Mouse (Mus musculus) spleen, adult 18-20 months (tissue): ENCODE measurements around the gene Oas1f.
"Not testable (repeated sequence)": the region's sequence is repeated elsewhere in the genome, so short reads cannot be mapped to it uniquely, and the experiment has no call there.

Source experiments
- DNase-seq, 2 experiments: peaks; one replicate each; pipeline ENCODE4 v3.0.0; 2022; ENCODE audit warnings: mixed read lengths in 2 of 2

Gene Oas1f

DNA sequence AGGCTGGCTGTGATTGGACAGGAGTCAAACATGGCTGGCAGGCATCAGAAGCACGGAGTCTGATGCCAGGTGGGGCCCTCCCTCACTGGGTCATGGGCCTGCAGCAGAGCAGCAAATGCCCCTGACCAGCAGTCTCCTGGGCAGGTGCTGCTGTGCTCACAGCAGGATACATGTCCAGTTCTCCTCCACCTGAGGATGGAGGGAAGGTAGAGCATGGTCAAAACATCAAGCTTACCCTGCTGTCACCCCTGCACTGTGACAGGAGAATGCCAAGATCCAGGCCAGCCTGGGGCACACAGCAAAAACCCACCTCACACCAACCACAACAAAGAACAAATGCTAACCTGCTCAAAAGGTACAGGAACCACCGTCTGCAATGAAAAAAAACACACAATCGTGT lies 29.7 kb downstream of the Oas1f start:
- not testable (repeated sequence) for DNase-seq

GRCm38 (mm10) chr5:120877407-120877806 lies 30.2 kb downstream of the Oas1f start:
- DNase-seq = not testable (repeated sequence)

- not testable (repeated sequence) for DNase-seq
Observed at GRCm38 (mm10) chr5:120878803-120879202, 31.6 kb downstream of the Oas1f start.

DNA sequence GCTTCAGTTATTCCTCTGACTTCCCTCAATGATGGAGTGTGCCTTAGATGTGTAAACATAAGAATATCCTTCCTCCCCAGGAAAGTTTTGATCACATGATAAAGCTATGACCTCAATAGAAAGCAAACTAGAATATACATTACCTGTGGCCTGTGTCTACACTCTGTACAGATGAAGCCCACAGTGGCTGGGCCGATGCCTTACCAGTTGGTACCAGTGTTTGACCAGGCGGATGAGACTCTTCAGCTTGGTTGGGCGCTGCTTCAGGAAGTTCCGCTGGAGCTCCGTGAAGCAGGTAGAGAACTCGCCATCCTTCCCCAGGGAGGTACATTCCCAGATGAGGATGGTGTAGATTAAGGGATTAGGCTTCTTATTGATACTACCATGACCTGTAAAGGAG lies 34.5 kb downstream of the Oas1f start:
- DNase-seq = not testable (repeated sequence)

- not testable (repeated sequence) for DNase-seq
Observed at GRCm38 (mm10) chr5:120887413-120887812, 40.2 kb downstream of the Oas1f start, which contains the start of gene Oas1g. Gene Oas1g, minus strand, starts transcription at chr5:120887613.

DNA sequence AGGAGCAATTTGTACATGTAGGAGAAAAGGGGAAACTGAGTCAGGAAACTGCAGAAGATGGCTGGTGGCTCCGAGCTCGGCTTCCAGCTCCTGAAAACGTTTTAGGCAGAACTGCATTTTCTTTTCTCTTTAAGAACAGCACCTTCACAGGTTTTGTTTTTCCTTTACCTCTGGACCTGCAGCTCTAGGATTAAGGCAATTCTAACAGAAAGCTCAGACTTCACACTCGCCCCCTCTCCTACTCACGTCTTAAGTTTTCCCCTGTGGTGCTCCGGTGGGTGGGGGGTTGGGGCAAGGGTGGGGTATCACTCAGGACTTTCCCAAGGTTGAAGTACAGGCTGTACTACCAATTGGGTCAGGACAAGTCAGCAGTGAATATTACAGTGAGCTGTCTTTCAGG lies 40.7 kb downstream of the Oas1f start:
- no peak for DNase-seq

DNA sequence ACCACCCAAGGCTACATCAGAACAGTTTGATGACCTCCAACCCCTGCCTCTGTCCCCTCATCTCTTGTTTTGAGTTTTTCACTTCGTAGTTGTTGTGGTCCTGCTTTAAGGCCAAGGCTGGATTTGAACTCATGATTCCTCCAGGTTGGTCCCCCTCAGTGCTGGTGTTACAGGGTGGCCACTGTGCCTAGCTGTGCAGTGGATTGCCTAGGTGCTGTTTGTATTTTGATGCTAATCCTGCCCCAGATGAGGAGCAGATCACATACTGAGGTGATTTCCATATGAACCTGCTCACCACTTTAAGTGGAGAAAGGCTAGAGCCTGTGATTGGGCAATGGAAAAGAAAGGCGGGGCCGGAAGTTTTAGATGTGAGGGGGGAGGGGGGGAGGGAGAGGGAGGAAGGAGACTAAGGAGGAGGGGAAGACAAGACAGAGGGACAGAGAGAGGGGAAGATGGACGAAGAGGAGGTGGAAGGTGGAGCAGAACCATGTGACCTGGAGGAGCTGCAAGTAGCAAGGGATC lies 41.2 kb downstream of the Oas1f start:
- DNase-seq = not testable (repeated sequence)

DNA sequence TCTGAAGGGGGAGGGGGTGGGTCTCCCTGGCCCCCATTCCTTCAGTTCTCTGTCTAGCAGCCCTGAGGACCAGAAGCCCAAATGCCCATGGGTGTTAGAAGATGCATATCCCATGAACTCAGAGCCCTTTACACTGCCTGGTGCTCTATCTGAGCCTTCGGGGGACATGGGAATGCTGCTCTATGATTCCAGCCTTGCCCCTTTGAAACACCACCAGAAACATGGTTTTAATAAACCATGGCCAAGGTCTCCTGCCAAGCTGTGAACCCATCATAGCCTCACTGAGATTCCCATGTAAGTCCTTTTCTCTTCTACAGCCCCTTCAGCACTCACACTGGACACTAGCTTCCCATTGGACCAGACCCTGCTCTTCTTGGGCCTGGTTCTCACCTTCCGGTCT lies 42.9 kb downstream of the Oas1f start:
- DNase-seq = no peak

GRCm38 (mm10) chr5:120890991-120891390 lies 43.8 kb downstream of the Oas1f start:
- no peak for DNase-seq

DNA sequence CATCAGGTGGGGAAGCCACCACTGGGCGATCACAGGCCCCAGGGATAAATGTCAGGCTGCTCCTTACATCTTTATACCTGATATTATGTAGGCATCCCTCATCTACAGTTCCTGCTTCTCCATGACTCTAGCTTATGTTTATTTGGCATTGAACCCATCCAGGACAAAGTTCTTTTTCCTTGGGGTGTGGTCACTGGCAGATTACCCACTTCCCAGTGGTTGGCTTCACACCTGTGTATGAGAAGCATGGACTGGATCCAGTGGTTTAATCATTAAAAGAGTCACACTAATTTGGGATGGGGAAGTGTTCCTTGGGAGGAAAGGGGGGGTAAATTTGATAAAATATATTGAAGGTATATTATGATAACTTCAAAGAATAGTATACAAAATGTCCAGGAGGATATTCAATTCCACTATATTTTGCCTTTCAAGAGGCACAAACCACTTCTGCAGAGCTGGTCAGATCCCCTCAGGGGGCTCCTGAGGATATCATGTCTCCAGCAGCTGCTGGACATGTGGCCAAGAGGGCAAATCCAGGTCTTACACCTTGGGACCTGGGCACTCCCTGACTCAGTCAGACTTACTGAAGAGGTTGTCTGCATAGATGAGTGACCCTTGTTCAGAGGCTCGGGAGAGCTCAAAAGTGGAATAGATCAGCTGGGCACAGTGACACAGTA lies 44.5 kb downstream of the Oas1f start:
- DNase-seq = not testable (repeated sequence)

GRCm38 (mm10) chr5:120892243-120892660 lies 45.1 kb downstream of the Oas1f start:
- DNase-seq = no peak

- not testable (repeated sequence) for DNase-seq
Observed at GRCm38 (mm10) chr5:120893866-120894265, 46.7 kb downstream of the Oas1f start.

DNA sequence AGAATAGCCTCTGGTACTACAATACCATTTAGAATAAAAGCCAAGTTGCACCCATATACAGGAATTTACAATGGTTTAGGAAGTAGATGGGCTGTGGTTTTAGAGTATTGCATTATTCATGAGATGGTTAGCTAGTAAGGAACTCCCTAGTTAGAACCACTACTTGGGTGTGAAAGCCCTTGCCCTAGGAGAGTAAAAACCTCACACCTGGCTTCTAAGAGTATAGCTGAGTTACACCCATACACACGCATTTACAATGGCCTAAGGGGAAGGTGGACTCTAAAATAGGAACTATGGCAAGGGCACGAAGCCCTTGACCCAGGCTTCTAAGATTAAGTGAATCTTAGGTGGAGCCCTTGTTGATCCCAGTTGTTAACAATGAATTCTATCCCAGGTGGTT lies 47.5 kb downstream of the Oas1f start:
- DNase-seq = not testable (repeated sequence)

DNA sequence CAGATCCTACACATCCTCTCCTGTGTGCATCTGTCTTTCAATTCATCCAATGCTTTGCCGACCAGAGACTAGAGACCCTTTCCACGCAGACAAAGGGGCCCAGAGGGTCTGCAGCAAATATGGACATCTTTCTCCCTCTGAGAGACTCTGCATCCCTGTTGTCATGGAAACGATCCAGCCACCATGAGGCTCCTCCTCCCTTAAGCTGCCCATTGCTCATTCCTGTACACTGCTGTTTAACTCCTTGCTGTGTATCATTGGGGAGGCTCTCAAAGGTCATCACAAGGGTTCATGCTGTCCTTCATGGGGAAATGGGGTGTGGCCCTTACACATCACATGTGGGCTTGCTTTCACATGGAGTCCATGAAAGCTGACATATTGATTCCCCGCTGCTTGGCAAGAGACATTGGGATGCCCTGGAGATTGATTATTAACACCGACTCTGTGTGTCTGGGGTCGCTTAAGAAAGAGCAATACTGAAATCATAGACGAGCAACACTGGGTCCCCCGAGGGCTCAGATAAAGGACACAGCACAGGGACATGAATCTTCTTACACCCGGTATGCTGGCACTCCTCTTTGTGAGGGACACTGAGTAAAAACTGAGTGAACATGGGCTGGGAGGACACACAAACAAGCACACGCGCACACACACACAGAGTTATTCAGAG lies 48.2 kb downstream of the Oas1f start:
- no peak for DNase-seq

DNA sequence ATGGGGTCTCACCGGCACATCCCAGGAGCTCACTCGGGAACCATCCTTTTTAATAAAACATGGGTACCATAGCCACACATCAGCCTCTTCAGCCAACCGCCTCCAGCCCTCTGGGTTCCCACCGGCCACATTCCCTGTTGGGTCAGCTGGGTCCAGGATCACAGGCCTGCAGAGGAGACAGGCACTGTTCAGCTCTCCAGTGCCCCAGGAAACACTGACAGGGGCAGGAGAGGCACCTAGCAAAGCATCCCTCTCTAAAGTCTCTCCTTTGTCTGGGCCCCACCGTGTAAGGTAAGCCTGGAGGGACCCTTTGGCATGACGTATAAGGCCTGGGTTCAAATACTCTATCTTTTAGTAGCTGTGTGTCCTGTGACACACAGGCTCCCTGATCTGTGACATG lies 51.1 kb downstream of the Oas1f start:
- no peak for DNase-seq

DNA sequence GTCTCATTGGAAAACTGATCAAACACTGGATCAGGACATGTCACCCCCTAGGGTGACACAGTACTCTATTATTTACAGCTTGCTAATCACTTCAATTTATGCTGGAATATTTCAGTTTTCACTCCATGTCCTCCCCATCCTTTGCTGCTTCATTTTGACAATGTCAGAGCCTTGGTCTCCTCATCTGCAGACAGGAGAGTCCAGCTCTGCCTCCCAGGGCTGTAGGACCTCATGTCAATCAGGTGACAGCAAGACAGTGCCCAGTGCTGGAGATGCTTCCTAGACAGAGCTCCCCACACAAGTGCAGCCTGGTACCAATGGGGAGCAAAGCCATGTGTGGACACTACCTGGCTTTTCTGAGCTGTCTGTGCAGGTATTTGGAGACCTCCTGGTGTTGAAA lies 51.6 kb downstream of the Oas1f start:
- no peak for DNase-seq

GRCm38 (mm10) chr5:120900666-120901065 lies 53.5 kb downstream of the Oas1f start:
- DNase-seq = no peak

DNA sequence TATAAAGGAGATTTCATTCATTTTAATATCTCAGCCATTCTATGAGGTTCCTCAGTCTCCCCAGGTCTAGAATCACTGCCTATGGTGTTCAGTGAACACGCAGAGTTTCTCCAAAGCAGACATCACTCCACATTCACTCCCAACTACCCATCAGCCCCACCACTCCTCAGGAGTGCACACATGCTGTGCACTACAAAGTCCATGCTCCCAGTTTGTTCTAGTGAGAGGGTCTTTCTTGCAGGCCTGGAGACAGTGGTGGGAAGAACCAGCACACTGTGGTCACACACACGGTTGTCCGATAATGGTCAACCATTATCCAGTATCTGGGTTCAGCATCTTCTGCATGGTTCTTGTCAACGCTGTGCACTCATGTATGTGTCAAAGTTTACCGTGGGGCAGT lies 54.9 kb downstream of the Oas1f start:
- DNase-seq = no peak

DNA sequence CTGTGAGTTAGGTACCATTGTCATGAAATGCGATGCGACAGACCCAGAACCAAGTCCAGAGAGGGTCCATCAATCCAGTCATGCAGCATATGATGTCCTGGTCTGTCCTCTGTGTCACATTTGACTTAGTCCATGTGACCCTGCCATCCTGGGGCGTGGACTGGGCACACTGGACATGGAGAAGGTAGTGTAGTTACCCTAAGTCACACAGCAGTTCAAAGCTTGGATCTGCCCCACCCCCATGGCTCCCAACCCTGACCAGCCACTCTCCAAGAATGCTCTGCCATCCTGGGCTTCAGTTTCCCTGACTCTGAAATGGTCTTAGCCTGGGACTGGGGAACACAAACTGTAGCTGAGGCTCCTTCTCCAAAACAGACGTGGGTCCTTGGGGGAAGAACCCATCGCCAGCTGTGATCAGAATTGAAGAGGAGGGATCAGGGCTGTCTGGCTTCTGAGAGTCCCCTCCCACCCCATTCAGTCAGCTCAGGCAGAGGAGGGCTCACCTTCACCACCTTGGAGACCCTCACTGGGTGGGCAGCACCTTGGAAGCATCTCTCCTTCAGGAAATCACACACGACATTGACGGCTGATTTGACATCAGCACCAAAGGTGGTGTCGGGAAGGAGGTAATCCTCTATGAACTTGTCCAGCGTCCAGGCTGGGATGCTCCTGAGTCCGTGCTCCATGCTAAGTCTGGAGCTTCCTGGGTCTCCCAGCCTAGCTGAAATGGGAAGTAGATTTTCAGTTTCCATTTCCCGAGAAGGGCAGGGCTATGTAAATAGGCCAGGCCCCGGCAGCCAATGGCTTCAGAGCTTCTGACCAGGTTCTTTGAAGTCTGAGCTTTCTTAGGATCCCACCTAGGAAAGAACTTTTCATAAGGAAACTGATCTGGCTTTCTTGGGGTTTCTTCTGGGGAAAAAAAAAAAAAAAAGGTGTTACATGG lies 59.9 kb downstream of the Oas1f start, which contains the start of gene Oas1a:
Gene Oas1a, minus strand, starts transcription at position 731 of the 943 bp plus-strand sequence.
- not testable (repeated sequence) for DNase-seq
